Mouse (Mus musculus) yolk sac, embryonic 10.5 days (tissue): ENCODE measurements around the gene Prdx5.

Experiments used
- DNase-seq: peaks from one replicate; pipeline ENCODE4 v3.0.0-alpha.2; 2017; ENCODE audit warnings: low spot score

Prdx5 gene

DNA sequence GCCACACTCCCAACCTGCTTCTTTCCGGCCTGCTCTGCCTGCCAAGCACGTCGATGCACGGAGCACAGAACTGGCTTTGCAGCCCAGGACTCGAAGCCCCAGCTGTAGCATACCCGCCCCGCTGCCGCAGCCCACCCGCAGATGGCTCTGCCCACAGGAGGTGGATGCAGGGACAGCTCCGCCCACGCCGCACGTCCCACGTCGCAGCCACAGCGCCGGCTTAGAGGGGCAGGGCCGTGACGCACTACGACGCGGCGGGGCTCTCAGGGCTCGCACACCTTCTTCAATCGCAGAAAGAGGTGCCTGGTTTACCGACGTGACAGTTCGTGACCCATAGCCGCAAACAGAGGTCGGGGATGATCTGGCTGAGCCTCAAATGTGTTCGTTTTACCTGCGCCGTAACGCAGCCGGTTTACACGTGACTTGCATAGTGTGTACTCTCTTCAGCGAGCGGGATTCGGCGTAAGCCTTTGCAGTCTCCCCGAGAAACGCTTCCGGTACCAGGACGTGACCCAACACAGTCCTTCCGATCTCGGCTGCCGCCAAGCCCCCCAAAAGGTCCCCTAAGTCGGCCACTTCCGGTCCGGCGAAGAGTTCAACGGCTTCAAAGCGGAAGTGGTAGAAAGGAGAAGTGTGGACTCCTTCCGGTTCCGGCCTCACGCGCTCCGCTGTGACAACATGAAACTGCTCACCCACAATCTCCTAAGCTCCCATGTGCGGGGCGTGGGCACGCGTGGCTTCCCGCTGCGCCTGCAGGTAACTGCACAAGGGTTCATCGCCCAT, at the start of gene Prdx5, which contains the start of gene Trmt112:
TSS of gene Prdx5 (minus strand) at position 600 of the 783 bp plus-strand sequence.
TSS of gene Trmt112 (plus strand) at position 192 of the 783 bp plus-strand sequence.
- DNase-seq: peak; percentile 90

DNA sequence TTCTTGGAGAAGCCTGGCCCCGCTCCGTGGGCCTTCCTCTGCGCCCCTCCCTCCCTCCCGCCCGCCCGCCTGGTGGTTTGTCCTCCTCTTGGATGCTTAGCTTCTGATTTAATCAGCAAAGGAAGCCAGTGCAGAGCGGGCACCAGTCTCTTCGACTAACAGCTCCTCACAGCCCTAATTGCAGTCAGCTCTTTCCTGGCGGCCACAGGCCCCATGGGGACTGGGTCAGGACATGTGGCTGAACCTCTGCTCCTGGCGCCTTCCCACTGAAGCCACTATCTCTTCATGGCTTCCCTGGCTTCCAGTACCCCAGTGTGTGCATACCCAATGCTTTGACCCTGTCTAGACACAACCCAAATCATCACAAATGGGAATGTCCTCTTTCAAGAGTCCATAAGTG, 46.6 kb upstream of the Prdx5 start:
- no peak for DNase-seq

GRCm38 (mm10) chr19:6955424-6955823, 45.5 kb upstream of the Prdx5 start:
- DNase-seq: no peak

GRCm38 (mm10) chr19:6954046-6954445, 44.1 kb upstream of the Prdx5 start:
- DNase-seq: no peak

- DNase-seq: peak; percentile 62
These were observed 42.8 kb upstream of the Prdx5 start for GRCm38 (mm10) chr19:6952712-6953037.

- peak; percentile 80 for DNase-seq
These were observed 42.2 kb upstream of the Prdx5 start for GRCm38 (mm10) chr19:6951994-6952711.

DNA sequence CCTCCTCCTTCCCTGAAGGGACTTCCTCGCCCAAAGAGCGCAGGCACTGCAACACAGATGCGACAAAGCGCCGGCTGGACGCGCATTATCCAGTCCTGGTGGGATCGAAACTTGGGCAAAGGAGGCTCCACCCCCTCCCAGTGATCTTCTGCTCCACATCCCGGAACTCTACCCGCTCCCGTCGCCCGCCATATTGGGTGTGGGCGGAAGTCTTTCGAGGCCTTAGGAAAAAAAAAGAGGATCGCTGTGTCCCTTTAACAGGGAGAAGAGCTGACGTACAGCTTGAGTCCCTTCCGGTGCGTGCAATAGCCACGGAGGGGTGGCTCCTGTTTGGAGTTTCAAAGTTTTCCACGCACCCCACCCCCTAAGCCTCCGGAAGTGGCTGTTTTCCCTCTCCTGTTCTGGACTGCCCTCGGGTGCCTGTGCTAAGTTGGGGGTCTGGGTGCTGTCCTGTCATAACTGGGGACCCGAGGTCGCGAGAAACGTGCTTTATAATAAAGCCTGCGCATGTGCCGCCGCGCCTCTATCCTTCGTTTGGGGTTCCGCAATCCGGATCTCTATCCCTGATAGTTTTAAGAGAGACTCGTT, 41.6 kb upstream of the Prdx5 start:
- peak; percentile 95 for DNase-seq

GRCm38 (mm10) chr19:6950613-6951153, 40.8 kb upstream of the Prdx5 start:
- DNase-seq: peak; percentile 75

GRCm38 (mm10) chr19:6949951-6950350, 40.0 kb upstream of the Prdx5 start:
- DNase-seq: no peak

DNA sequence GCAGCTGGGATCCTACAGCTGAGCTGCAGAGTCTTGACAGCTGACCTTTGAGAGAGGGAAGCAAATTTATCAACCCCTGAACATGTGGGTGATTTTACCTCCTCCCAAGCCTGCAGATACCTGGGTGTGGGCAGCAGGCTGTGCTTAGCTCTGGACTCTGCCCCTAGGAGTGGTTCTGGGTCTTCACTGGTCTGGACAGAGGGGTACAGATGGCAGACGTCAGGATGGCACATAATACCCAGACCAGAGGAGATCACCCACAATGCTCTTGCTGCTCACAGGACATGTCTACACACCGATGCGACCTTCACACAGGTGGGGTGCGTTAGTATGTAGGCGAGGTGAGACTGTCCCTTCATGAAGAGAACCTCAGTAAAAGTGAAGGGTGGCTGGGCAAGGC, 39.6 kb upstream of the Prdx5 start:
- no peak for DNase-seq

DNA sequence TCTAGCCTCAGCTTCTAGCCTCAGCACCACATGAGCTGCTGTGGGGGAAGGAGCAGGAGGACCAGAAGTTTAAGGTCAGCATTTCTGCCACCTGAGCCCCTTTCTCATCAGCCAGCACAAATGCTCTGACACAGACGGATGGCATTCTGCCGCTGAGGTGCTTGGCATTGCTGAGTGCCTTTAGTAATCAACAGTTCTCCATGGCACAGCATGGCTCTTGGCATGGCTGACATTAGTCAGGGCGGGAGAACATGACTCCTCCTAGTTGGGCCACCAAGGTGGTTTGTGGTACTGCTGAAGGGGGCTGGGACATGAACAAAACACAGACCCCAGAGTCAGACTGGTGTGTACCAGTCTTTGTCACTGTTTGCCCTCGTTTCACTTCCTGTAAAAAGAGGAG, 38.3 kb upstream of the Prdx5 start:
- no peak for DNase-seq

- DNase-seq: no peak
These were observed 37.8 kb upstream of the Prdx5 start for GRCm38 (mm10) chr19:6947742-6948141.

DNA sequence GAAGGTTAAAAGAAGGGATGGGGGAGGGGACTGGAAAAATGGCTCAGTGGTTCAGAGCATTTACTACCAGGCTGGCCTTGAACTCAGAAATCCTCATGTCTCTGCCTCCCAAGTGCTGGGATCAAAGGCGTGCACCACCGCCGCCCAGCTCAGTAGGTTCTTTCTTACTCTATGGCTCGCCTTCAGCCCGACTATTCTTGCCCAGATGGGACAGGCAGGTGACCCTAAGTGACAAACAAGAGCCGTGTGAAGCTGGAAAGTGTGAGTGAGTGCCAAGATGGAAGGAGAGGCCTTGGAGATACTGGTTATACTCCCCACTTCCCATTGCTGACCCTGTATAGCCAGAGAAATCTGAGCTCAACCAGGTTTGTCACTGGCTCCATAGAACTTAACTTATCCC, 33.8 kb upstream of the Prdx5 start:
- no peak for DNase-seq

DNA sequence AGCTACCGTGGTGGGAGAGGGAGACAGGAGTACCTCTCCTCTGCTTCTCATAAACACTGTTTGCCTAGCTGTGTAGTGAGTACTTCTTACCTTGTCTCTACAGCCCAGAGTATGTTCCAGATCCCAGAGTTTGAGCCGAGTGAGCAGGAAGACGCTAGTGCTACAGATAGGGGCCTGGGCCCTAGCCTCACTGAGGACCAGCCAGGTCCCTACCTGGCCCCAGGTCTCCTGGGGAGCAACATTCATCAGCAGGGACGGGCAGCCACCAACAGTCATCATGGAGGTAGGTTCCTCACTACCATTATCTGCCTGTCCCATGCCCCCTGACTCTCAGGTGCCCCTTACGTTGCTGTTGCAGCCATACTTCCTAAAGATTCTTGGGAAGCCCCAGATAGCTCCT, 32.9 kb upstream of the Prdx5 start:
- DNase-seq: no peak

- peak; percentile 97 for DNase-seq
These were observed 32.4 kb upstream of the Prdx5 start, which contains the start of gene Gpr137 for GRCm38 (mm10) chr19:6942249-6942691. TSS of gene Gpr137 (minus strand) at chr19:6942480.

DNA sequence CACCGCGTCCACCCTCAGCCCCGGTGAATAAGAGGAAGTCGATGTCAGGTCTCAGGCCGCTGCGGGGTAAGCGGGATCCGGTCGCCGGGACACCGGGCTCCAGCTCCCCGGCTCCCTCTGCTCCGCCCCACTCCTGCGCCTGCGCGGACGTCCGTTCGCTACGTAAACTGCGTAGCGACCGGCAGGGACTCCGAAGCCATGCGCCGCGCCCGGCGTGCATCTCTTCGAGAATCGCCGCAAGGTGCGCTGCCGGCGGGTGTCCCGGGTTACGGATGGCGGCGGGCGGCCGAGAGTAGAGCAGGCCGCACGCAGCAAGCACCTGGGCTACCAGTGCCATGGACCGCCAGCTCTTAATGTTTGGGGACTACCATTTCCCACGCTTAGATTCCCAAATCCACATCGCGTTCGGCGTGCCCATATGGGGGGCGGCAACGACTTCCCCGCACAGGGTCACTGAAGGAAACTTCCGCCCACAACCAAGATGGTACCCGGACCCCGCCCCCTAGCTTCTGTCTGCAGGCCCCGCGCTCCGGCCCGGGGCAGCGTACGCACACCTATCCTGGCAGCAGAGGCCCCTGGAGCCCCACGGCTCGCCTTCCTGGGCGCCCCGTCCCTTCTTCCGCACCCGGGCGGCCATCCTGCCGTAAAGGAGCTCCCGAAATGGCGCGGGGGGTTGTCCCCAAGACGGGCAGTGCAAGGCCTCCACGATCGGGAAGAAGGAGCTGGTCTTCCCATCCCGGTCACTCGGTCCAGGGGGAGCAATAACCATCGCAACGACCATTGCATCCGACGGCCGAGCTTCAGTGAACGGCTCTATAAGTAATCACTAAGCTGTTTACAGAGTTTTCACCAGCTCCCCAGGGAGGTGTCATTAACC, 31.7 kb upstream of the Prdx5 start, which contains the start of gene Bad:
TSS of gene Bad (plus strand) at position 490 of the 877 bp plus-strand sequence.
- peak; percentile 93 for DNase-seq

DNA sequence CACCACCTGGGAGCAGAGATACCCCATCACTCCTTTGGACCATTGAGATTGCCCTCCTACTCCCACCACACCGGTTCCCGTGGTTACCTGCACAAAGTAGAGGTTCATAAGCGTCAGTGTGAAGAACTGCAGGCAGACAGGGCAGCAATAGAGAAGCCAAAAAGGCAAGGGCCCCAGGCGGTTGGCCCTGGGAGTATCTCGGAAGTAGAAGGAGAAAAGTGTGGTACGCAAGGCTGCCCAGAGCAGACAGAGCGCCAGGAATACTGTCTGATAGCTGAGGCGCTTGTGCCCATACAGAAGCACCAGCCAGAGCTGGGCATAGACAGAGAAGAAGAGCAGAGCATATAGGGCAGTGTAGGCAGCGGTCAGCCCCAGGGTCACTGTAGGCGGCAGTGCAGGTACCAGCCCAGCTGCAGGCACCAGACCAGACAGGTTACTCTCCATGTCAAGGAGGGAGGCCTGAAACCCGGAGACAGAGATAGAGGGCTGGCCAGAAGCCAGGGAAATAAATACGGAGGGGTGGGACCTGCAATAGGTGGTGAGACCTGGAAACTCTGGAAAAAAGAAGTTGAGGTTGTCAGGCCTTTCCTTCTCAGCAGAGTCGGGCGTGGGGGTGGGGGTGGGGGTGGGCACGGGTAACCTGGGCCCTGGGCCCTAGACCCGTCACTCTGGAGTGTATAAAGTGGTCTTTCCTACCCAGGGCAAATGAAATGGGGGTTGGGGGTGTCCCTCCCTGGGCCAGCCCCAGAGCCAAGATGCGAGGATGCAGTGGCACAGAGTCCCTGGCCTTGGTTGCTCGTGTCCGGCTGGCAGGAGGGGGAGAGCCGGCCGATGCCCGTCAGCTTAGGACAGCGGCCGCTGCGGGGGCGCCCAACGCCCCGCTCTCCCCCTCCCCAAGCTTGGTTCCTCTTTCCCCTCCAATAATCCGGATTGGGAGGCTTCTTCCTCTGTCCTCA, 30.8 kb upstream of the Prdx5 start:
- DNase-seq: peak; percentile 32

GRCm38 (mm10) chr19:6939106-6940002, 29.4 kb upstream of the Prdx5 start:
- no peak for DNase-seq
